ENCODE assay signal across 16 mouse cellular contexts in genomic region chr17:75696103-75696728, GRCm38 (mm10).
DNase-seq lines count a peak whose midpoint lies in the region; ATAC-seq lines count a peak whose summit lies in the region.
"Had no signal": no experiment of that assay in that cellular context is flagged by ENCODE, and none has a peak within 500 bp of the region (broad histone marks: within the 10 kb centered on the region; RNA-seq: fewer than 3 reads in every experiment).

No protein-coding gene starts in this region.

- H3K4me3 ChIP-seq in midbrain, embryonic 16.5 days (ENCODE audit: low read depth, low read length): no peak overlapping the region
- H3K4me3 ChIP-seq in midbrain, embryonic 11.5 days (ENCODE audit: low read depth, low read length): no peak overlapping the region
- no peak overlapping the region for H3K4me3 ChIP-seq in forebrain, embryonic 16.5 days (replicated peaks; ENCODE audit: low read length)
- no peak overlapping the region for H3K4me3 ChIP-seq in neural tube, embryonic 15.5 days (replicated peaks)
- H3K4me3 ChIP-seq: intestine, embryonic 15.5 days; limb, embryonic 10.5 days; stomach, embryonic 15.5 days had no signal

- no peaks in the 10 kb centered on the region for H3K9me3 ChIP-seq in midbrain, embryonic 16.5 days (replicated peaks; ENCODE audit: control insufficient read depth, low read length, poor library complexity, severe bottlenecking)
- no peaks in the 10 kb centered on the region for H3K9me3 ChIP-seq in midbrain, embryonic 11.5 days (ENCODE audit: control insufficient read depth, low read length)
- H3K9me3 ChIP-seq in forebrain, embryonic 16.5 days (ENCODE audit: control insufficient read depth, low read length): no peaks in the 10 kb centered on the region
- no peaks in the 10 kb centered on the region for H3K9me3 ChIP-seq in neural tube, embryonic 15.5 days (replicated peaks)
- H3K9me3 ChIP-seq: intestine, embryonic 15.5 days; limb, embryonic 10.5 days; stomach, embryonic 15.5 days had no signal

- 0 out of 2 replicates have a peak, but pooled peaks cover 4% of the 10 kb centered on the region for H3K4me1 ChIP-seq in midbrain, embryonic 16.5 days (ENCODE audit: control insufficient read depth, insufficient read depth, low read length)
- H3K4me1 ChIP-seq in midbrain, embryonic 11.5 days (ENCODE audit: control insufficient read depth, insufficient read depth, low read length): no peaks in the 10 kb centered on the region
- H3K4me1 ChIP-seq in forebrain, embryonic 16.5 days (replicated peaks; ENCODE audit: control insufficient read depth, insufficient read depth, low read length): no peaks in the 10 kb centered on the region
- H3K4me1 ChIP-seq in neural tube, embryonic 15.5 days: no peaks in the 10 kb centered on the region
- H3K4me1 ChIP-seq: intestine, embryonic 15.5 days; limb, embryonic 10.5 days; stomach, embryonic 15.5 days had no signal

- H3K36me3 ChIP-seq in midbrain, embryonic 16.5 days (ENCODE audit: control insufficient read depth, insufficient read depth, low read length): no peaks in the 10 kb centered on the region
- no peaks in the 10 kb centered on the region for H3K36me3 ChIP-seq in midbrain, embryonic 11.5 days (ENCODE audit: control insufficient read depth, insufficient read depth, low read length)
- H3K36me3 ChIP-seq in forebrain, embryonic 16.5 days (ENCODE audit: control insufficient read depth, insufficient read depth): no peaks in the 10 kb centered on the region
- H3K36me3 ChIP-seq in neural tube, embryonic 15.5 days: no peaks in the 10 kb centered on the region
- H3K36me3 ChIP-seq: intestine, embryonic 15.5 days; limb, embryonic 10.5 days; stomach, embryonic 15.5 days had no signal

- H3K4me2 ChIP-seq in midbrain, embryonic 16.5 days (ENCODE audit: low read length): no peak overlapping the region
- no peak overlapping the region for H3K4me2 ChIP-seq in midbrain, embryonic 11.5 days
- H3K4me2 ChIP-seq in forebrain, embryonic 16.5 days (ENCODE audit: low read length): no peak overlapping the region
- no peak overlapping the region for H3K4me2 ChIP-seq in neural tube, embryonic 15.5 days
- H3K4me2 ChIP-seq: intestine, embryonic 15.5 days; stomach, embryonic 15.5 days had no signal

- ATAC-seq in midbrain, embryonic 16.5 days: peak; percentile 95
- ATAC-seq in midbrain, embryonic 11.5 days (ENCODE audit: low FRiP score): no peak
- ATAC-seq in forebrain, embryonic 16.5 days: peak; percentile 63; the same call in 1 of the 2 replicates
- peak; percentile 87 for ATAC-seq in neural tube, embryonic 15.5 days (ENCODE audit: low FRiP score)
- ATAC-seq: intestine, embryonic 15.5 days; liver, postnatal 0 days had no signal

- DNase-seq in heart, adult 11 months: peak; percentile 35
- DNase-seq in heart, adult 9 months (ENCODE audit: low spot score in 2 of 2): no peak
- DNase-seq in midbrain, embryonic 11.5 days (ENCODE audit: low spot score, missing footprints): no peak
- no peak for DNase-seq in layer of hippocampus, adult 11-12 months (ENCODE audit: low spot score)
- DNase-seq: cerebellum, adult 9-11 months; heart, adult 18-20 months; heart, postnatal 36 days; kidney, postnatal 36 days; liver, postnatal 0 days; lung, postnatal 14 days had no signal

- WGBS in midbrain, embryonic 16.5 days: 51% methylated on average over 5 of the region's 5 CpGs
- WGBS in midbrain, embryonic 11.5 days: 73% methylated on average over 5 of the region's 5 CpGs
- 65% methylated on average over 5 of the region's 5 CpGs for WGBS in forebrain, embryonic 16.5 days
- WGBS in neural tube, embryonic 15.5 days: 52% methylated on average over 5 of the region's 5 CpGs

- peak overlapping the region; percentile 36 for H3K27ac ChIP-seq in midbrain, embryonic 16.5 days (ENCODE audit: low read length)
- H3K27ac ChIP-seq in midbrain, embryonic 11.5 days (ENCODE audit: low read depth, low read length): no peak overlapping the region
- H3K27ac ChIP-seq in forebrain, embryonic 16.5 days (ENCODE audit: low read length): no peak overlapping the region
- H3K27ac ChIP-seq in neural tube, embryonic 15.5 days (replicated peaks): no peak overlapping the region
- H3K27ac ChIP-seq: intestine, embryonic 15.5 days; limb, embryonic 10.5 days; stomach, embryonic 15.5 days had no signal

- H3K27me3 ChIP-seq in midbrain, embryonic 16.5 days (ENCODE audit: control insufficient read depth, insufficient read depth, low read depth, low read length): no peaks in the 10 kb centered on the region
- H3K27me3 ChIP-seq in midbrain, embryonic 11.5 days (ENCODE audit: control insufficient read depth, insufficient read depth, low read length): no peaks in the 10 kb centered on the region
- H3K27me3 ChIP-seq in forebrain, embryonic 16.5 days (replicated peaks; ENCODE audit: control insufficient read depth, insufficient read depth, low read length): no peaks in the 10 kb centered on the region
- no peaks in the 10 kb centered on the region for H3K27me3 ChIP-seq in neural tube, embryonic 15.5 days (replicated peaks)
- H3K27me3 ChIP-seq: intestine, embryonic 15.5 days; stomach, embryonic 15.5 days had no signal

- H3K9ac ChIP-seq in midbrain, embryonic 16.5 days (ENCODE audit: low read depth, low read length): no peak overlapping the region
- no peak overlapping the region for H3K9ac ChIP-seq in midbrain, embryonic 11.5 days (ENCODE audit: low read length)
- H3K9ac ChIP-seq in forebrain, embryonic 16.5 days (replicated peaks; ENCODE audit: low read depth, low read length): no peak overlapping the region
- H3K9ac ChIP-seq in neural tube, embryonic 15.5 days (replicated peaks): no peak overlapping the region
- H3K9ac ChIP-seq: intestine, embryonic 15.5 days; liver, postnatal 0 days; stomach, embryonic 15.5 days had no signal
